ENCODE assay signal across 20 mouse cellular contexts in the genomic region with DNA sequence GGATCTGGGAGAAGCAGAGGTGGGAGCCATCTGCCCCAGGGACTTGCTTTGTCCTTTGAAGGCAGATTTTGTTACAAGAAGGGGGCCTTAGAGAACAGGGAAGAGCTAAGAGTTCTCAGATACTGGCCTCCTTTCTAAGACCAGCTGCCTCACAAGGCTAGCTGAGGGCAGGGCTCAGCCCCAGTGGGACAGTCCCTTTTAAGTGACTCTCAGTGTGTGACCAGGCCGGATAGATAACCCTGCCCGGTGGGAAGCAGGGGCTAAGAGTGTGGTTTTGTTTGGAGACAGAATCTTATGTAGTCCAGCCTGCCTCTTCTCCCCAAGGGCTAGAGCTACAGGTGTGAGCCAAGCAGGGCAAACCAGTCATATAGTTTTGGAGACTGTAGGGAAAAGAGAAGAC. TPM values are rescaled to one million over a fixed set of nuclear protein-coding genes. Genes with fewer than 3 reads are reported as not detected.
DNase-seq lines count a peak whose midpoint lies in the region; ATAC-seq and TF ChIP-seq lines count a peak whose summit lies in the region.
"Had no signal": no experiment of that assay in that cellular context is flagged by ENCODE, and none has a peak within 500 bp of the region (broad histone marks: within the 10 kb centered on the region; RNA-seq: fewer than 3 reads in every experiment).

No protein-coding gene starts in this region.

- no peak overlapping the region for H3K4me3 ChIP-seq in ES-Bruce4 (ENCODE audit: low read depth, low read length)
- H3K4me3 ChIP-seq in limb, embryonic 12.5 days (replicated peaks): no peak overlapping the region; the same call in 1 of the 2 replicates

- 10% methylated on average over 2 of the region's 2 CpGs for WGBS in limb, embryonic 12.5 days

- H3K4me2 ChIP-seq in limb, embryonic 12.5 days: peak overlapping the region; percentile 95

- H3K36me3 ChIP-seq in ES-Bruce4 (ENCODE audit: control insufficient read depth, insufficient read depth, low read length, poor library complexity, severe bottlenecking): no peaks in the 10 kb centered on the region
- no peaks in the 10 kb centered on the region for H3K36me3 ChIP-seq in limb, embryonic 12.5 days

- H3K27me3 ChIP-seq in ES-Bruce4 (ENCODE audit: control insufficient read depth, insufficient read depth, low read length, poor library complexity, severe bottlenecking): no peaks in the 10 kb centered on the region
- H3K27me3 ChIP-seq in limb, embryonic 12.5 days: no peaks in the 10 kb centered on the region

- no peak for ATAC-seq in limb, embryonic 12.5 days (ENCODE audit: insufficient number of reproducible peaks, insufficient read depth, low FRiP score, low TSS enrichment, low read depth)

- DNase-seq in embryo, embryonic 10.5 days (ENCODE audit: low spot score): peak; percentile 23
- DNase-seq in embryo, embryonic 10 days (ENCODE audit: low spot score): no peak
- DNase-seq in kidney, adult 9 months: peak; percentile 29
- DNase-seq in kidney, postnatal 14 days: no peak
- no peak for DNase-seq in retina, postnatal 1 day
- no peak for DNase-seq in adrenal gland, adult 18-20 months (ENCODE audit: low spot score in 2 of 2)
- DNase-seq: adrenal gland, postnatal 10 days; B cell, adult 2 months; heart, adult 18-20 months; heart, postnatal 36 days; left cerebral cortex, postnatal 4 days; thymus, adult 18-20 months had no signal

- no peaks in the 10 kb centered on the region for H3K9me3 ChIP-seq in ES-Bruce4 (replicated peaks; ENCODE audit: control insufficient read depth, insufficient read depth, low read length, poor library complexity, severe bottlenecking)
- H3K9me3 ChIP-seq in limb, embryonic 12.5 days: no peaks in the 10 kb centered on the region

- H3K27ac ChIP-seq in ES-Bruce4 (ENCODE audit: insufficient read depth, low read length): no peak overlapping the region
- 0 out of 2 replicates have a peak overlapping the region, but pooled peaks have one; percentile 64 for H3K27ac ChIP-seq in limb, embryonic 12.5 days

- no peak for TF ChIP-seq POLR2A in ES-Bruce4 (IDR thresholded peaks at IDR 0.05; ENCODE audit: insufficient read depth, low read length)

- no peak for TF ChIP-seq CTCF in ES-Bruce4 (IDR thresholded peaks at IDR 0.05; ENCODE audit: low read depth, low read length)

- H3K4me1 ChIP-seq in ES-Bruce4 (ENCODE audit: control insufficient read depth, insufficient read depth, low read length): peaks cover 9% of the 10 kb centered on the region
- peaks cover 51% of the 10 kb centered on the region for H3K4me1 ChIP-seq in limb, embryonic 12.5 days (replicated peaks)

- TF ChIP-seq EP300 in ES-Bruce4 (IDR thresholded peaks at IDR 0.05; ENCODE audit: insufficient read depth, low read depth, low read length): no peak

- H3K9ac ChIP-seq in ES-Bruce4 (ENCODE audit: low read depth, poor library complexity, severe bottlenecking): peak overlapping the region; percentile 71; the same call in 1 of the 2 replicates
- peak overlapping the region; percentile 28; the same call in 1 of the 2 replicates for H3K9ac ChIP-seq in limb, embryonic 12.5 days (replicated peaks)

RNA-seq across cellular contexts. Expression of gene Gprc5c, which starts 1.4 kb away (rescaled TPM):
- 48.8 and 57.0 TPM in 2 replicates for polyA plus RNA-seq in ES-Bruce4 (2011; ENCODE audit: insufficient read depth, insufficient read length, low read depth, missing spikeins)
- polyA plus RNA-seq in limb, embryonic 12.5 days (2016; fragmentation: Nextera tagmentation; extraction: Ambion mirVana): 50.7 and 53.8 TPM in 2 replicates
- 1 to 10 TPM; 2.5 to 4.6 TPM for total RNA-seq in adrenal gland, adult 18-20 months (2021)
- total RNA-seq: megakaryocyte-erythroid progenitor cell, adult 5-6 weeks had no signal

RNA-seq across cellular contexts. Expression of gene Cd300a, which starts 40.3 kb away (rescaled TPM):
- 0.78 and 2.3 TPM in 2 replicates for polyA plus RNA-seq in ES-Bruce4 (2011; ENCODE audit: insufficient read depth, insufficient read length, low read depth, missing spikeins)
- polyA plus RNA-seq in limb, embryonic 12.5 days (2016; fragmentation: Nextera tagmentation; extraction: Ambion mirVana): 0.70 and 0.88 TPM in 2 replicates
- 1 to 10 TPM; 1.3 to 3.3 TPM for total RNA-seq in adrenal gland, adult 18-20 months (2021)

RNA-seq across cellular contexts. Expression of gene Gpr142, which starts 50.8 kb away (rescaled TPM):
- polyA plus RNA-seq in ES-Bruce4 (2011; ENCODE audit: insufficient read depth, insufficient read length, low read depth, missing spikeins): not detected in 2 replicates
- not detected in 2 replicates for polyA plus RNA-seq in limb, embryonic 12.5 days (2016; fragmentation: Nextera tagmentation; extraction: Ambion mirVana)
- not detected for total RNA-seq in adrenal gland, adult 18-20 months (2021)
- total RNA-seq: adrenal gland, postnatal 10 days; heart, adult 18-20 months; heart, postnatal 36 days; layer of hippocampus, postnatal 10 days; left cerebral cortex, postnatal 4 days; megakaryocyte-erythroid progenitor cell, adult 5-6 weeks; neutrophil, adult 5-6 weeks had no signal
- polyA plus RNA-seq: cortical plate, adult 2 months; liver, embryonic 16.5 days; spleen, adult 2 months had no signal

RNA-seq across cellular contexts. Expression of gene Btbd17, which starts 53.8 kb away (rescaled TPM):
- 0.93 TPM in 1 of 2 replicates, not detected in the other for polyA plus RNA-seq in ES-Bruce4 (2011; ENCODE audit: insufficient read depth, insufficient read length, low read depth, missing spikeins)
- 1.5 TPM in 2 replicates for polyA plus RNA-seq in limb, embryonic 12.5 days (2016; fragmentation: Nextera tagmentation; extraction: Ambion mirVana)
- total RNA-seq in adrenal gland, adult 18-20 months (2021): not detected
- total RNA-seq: heart, adult 18-20 months; heart, postnatal 36 days; megakaryocyte-erythroid progenitor cell, adult 5-6 weeks; neutrophil, adult 5-6 weeks had no signal
- polyA plus RNA-seq: liver, embryonic 16.5 days had no signal

Comparison
In these comparisons a context has a peak if more than half of its experiments do, and no peak if none do; other contexts are left out.
1. DNase-seq: peak in embryo, embryonic 10.5 days (single experiment) and kidney, adult 9 months (single experiment); none in embryo, embryonic 10 days (single experiment), kidney, postnatal 14 days (single experiment), retina, postnatal 1 day (single experiment) and adrenal gland, adult 18-20 months (0 of 2).